Mouse (Mus musculus) stomach, postnatal 0 days (tissue): Measurements from ENCODE around the gene Vac14.

Source experiments
- CTCF ChIP-seq: IDR thresholded peaks from 2 replicates; pipeline ENCODE4 v1.5.1; 2016; ENCODE audit warnings: antibody characterized with exemption, low read depth, mild to moderate bottlenecking, moderate library complexity
- EP300 ChIP-seq: optimal IDR thresholded peaks from 2 replicates; pipeline ENCODE3; 2016; ENCODE audit warnings: antibody characterized with exemption

DNA sequence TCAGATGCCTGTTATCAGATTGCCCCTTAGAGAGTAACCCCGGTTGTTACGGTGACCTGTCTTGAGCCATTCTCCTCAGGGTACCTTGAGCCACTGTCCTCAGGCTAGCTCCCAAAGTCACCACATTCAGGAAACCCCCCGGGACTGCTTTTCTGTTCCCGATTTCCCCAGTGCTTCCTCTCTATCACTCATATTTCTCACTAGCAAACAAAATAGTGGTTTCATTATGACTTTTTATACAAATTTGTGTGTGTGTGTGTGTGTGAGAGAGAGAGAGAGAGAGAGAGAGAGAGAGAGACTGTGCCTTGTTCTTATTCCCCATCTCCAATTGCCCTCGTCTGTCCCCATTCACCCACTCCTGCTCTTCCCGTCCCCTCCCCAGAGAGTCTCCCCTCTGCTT, 24.2 kb upstream of the Vac14 start:
- TF ChIP-seq CTCF (no peak), EP300 (no peak)
